Mouse (Mus musculus) liver, embryonic 18 days (tissue): Measurements from ENCODE around the gene Hvcn1. TPM values are rescaled to one million over a fixed set of nuclear protein-coding genes. Genes with fewer than 3 reads are reported as not detected.

Experiments used
- polyA plus RNA-seq: library from polyadenylated mRNA; depleted of rRNA; stranded (reverse); fragments of >200 nt; gene quantifications from 2 replicates; pipeline ENCODE4 v1.2.3, GENCODE M21; 2012; rRNA removed

Gene Hvcn1
- polyA plus RNA-seq: 5.8 and 6.8 TPM in 2 replicates

GRCm38 (mm10) chr5:122206475-122206874, at the start of gene Hvcn1:
TSS of gene Hvcn1 (plus strand) at chr5:122206804.

GRCm38 (mm10) chr5:122157827-122158381, 48.7 kb upstream of the Hvcn1 start, which contains the start of gene Ppp1cc:
TSS of gene Ppp1cc (plus strand) at chr5:122158278.

GRCm38 (mm10) chr5:122263933-122264905, 57.6 kb downstream of the Hvcn1 start, which contains the start of gene Tctn1:
TSS of gene Tctn1 (minus strand) at chr5:122264460.

GRCm38 (mm10) chr5:122284183-122285028, 77.8 kb downstream of the Hvcn1 start, which contains the start of gene Pptc7:
TSS of gene Pptc7 (plus strand) at chr5:122284365.

Other genes with a start within 250 kb of the Hvcn1 start
- gene Cux2, start 156.7 kb upstream of the Hvcn1 start, polyA plus RNA-seq: 12.2 and 18.9 TPM in 2 replicates
- gene Myl2, start 105.9 kb upstream of the Hvcn1 start, polyA plus RNA-seq: 0.17 and 0.55 TPM in 2 replicates
- gene Ccdc63, start 66.0 kb upstream of the Hvcn1 start, polyA plus RNA-seq: 0.07 and 0.19 TPM in 2 replicates
- 92.4 and 99.2 TPM in 2 replicates for gene Ppp1cc, start 48.5 kb upstream of the Hvcn1 start, polyA plus RNA-seq
- gene Tctn1, start 57.7 kb downstream of the Hvcn1 start, polyA plus RNA-seq: 2.6 and 3.0 TPM in 2 replicates
- gene Pptc7, start 77.6 kb downstream of the Hvcn1 start, polyA plus RNA-seq: 7.6 and 10.1 TPM in 2 replicates
- 2.7 and 3.0 TPM in 2 replicates for gene Rad9b, start 147.4 kb downstream of the Hvcn1 start, polyA plus RNA-seq
- gene Vps29, start 147.6 kb downstream of the Hvcn1 start, polyA plus RNA-seq: 47.9 and 55.7 TPM in 2 replicates
- 24.4 and 29.1 TPM in 2 replicates for gene Gpn3, start 165.1 kb downstream of the Hvcn1 start, polyA plus RNA-seq
- 13.8 and 14.0 TPM in 2 replicates for gene Fam216a, start 165.6 kb downstream of the Hvcn1 start, polyA plus RNA-seq
- gene Arpc3, start 185.1 kb downstream of the Hvcn1 start, polyA plus RNA-seq: 159 and 165 TPM in 2 replicates
- gene Anapc7, start 214.9 kb downstream of the Hvcn1 start, polyA plus RNA-seq: 10.0 and 11.7 TPM in 2 replicates